Mouse (Mus musculus) CD4-positive, CD25-positive, alpha-beta regulatory T cell, adult 2 months (primary cell): ENCODE measurements around the gene Rnf207.

ENCODE experiments used
- DNase-seq: peaks from one replicate; pipeline ENCODE4 v3.0.0-alpha.2; 2012; ENCODE audit warnings: low read depth, low spot score

The Rnf207 gene

DNA sequence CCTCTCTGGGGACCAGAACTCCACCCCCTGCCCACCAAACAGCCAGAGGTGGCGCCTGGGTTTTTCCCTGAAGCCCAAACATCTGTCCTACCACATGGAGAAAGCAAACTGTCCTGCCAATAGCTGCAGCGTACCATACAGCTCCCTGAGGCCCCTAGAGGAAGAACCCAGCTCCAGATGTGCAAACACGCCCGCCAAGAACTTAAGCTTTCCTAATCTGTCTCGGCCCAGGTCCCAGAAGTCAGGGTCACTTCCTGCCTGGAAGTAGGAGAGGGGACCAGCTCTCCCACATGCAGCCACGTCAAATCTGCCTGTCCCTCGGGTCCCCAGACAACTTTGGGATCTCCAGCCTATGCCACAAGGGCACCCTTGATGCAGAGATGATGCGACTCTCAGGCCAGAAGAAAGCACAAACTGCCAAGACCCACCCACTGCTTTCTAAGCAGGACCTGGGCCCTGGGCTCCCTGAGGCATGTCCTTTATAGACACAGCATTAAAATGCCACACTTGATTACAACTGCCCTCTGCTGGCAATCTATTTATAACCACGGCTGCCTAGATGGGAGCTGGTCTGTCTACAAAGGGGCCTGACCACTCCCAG lies 46.2 kb downstream of the Rnf207 start:
- no peak for DNase-seq

DNA sequence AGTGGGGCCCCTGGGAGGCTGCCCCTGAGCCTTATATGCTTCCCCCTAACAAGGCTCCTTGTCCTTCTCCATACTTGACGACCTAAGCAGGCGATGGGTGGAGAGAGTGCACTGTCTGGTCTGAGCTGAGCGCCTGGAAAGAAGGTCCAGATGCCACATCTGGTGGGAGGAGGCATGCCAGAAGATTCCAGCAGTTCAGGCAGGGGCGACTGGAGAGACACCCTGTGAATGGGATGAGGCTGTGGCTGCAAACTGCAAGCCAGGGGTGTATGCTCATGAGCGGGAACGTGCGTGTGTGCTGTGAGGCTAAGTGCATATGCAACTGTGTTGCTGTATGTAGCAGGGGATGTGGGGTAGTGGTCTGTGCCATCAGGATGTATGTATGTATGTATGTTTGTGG lies 46.8 kb downstream of the Rnf207 start:
- no peak for DNase-seq

DNA sequence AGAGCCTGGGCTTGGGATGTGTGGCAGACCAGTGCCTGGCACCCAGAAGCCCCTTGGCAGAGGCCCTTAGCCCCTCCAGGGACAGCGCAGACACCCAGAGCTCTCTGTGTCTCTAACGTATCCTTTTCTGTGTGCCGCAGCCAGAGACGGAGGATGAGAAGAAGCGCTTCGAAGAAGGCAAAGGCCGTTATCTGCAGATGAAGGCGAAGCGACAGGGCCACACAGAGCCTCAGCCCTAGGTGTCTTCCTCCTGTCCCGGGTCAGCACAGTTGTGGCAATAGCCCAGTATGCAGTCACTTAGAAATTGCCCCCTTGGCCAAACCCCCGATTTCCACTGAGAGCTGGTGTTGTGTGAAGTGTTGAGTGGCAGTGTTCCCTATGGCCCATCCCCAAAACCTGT lies 47.5 kb downstream of the Rnf207 start:
- no peak for DNase-seq

DNA sequence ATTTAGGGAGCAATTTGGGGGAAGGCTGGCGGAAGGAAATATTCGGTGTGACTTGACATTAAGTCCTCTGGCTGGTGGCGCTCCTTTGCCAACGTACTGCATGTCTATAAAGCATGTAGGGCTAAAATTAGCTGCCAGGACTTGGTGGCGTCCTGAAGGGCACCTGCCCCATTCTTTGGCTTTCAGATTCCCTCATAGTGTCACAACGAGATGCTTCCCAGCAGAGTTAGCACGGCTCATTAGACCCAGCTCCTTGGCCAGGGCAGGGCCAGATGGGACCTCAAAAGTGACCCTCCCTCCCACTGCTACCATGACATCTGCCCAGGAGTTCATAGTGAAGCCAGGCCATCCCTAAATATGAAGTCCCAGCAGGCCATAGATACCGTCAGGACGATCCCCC lies 48.2 kb downstream of the Rnf207 start:
- DNase-seq, result no peak

DNA sequence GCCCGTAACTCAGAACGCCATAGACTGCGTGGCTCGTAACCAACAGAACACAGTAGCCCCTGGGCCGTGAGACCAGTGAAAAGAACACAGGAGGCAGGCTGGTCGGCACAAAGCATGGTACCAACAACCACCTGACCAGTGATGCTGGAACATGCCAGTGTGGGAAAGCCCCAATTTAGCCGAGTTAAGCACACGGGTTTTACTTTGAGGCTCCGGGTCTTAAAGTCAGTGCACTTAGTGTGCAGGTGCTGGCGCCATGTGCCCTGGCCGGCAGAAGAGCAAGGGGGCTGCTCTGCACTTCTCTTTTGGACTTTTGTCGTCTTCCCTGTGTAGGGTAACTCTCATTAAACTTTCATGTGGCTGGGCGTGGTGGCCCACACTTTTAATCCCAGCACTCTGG lies 48.8 kb downstream of the Rnf207 start:
- no peak for DNase-seq

DNA sequence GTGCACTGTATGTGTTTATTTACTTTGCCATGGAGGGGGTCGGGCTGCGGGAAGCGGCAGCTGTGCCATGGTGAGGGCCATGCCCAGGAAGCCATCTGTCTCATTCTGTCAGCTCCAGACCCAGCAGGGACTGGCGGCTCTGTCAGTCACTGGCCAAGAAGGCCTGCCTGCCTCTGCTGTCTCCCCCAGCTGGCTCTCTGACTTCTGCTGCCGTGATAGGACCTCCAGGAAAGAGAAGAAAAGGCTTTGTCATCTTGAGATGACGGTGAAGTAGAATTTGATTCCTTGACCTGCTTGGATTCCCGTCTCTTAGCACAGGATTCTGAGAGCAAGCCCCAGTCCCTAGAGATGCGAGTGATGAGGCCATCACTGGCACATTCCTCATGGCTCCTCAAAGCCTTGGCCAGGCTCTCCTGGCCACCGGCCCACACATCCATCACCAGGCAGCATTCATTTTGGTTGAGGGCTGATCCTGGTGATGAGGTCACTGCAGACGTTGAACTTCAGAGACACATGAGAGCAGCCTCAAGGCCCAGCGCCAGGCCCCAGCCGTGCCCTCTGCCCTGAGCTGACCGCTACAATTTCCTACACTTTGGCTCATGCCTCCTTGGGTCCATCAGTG lies 50.9 kb downstream of the Rnf207 start:
- DNase-seq, result no peak

DNA sequence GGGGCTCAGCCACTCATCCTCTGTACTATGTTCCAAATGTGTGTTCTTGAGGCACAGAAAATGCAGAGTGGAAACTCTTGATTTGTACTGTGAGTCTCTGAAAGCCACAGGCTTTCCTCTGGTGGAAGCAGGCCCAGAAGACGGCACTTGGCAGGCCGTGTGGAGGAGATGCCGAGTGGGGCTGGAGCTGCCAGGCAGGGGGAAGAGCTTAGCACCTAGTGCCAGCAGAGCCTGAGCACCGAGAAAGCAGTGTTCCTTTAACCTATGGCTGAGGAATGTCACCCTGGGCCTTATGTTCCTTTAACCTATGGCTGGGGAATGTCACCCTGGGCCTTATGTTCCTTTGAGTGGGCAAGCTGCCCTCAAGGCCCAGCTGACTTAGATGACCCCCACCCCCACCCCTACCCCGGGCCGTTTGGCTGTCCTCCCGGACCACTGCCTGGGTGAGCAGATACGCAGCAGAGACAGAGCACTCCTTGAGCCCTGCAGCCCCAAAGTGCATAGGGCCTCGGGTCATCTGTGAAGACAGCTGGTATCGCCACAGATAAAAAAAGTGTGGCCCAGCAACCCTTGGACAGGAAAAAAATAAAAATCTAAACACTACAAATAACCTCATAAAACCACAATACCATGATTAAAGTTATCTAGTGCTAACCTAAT lies 52.4 kb downstream of the Rnf207 start:
- DNase-seq, result no peak

DNA sequence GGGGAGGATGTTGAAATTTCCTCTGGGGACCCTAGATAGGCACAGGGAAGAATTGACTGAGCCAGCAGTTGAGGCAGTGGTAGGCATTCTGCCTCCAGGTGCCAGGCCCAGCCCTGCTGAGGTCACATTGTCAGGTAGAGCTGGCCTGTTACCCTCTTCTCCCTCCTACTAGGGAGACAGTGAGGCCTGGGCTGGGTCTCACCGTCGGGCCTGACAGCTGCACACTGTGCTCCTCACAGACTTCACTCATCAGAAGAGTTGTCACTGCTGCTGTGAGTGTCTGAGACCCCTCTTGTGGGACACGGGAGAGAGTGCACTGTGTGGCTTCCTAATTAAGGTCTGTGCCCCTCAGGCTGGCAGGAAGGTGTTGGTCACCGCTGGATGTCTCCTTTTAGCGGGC lies 53.0 kb downstream of the Rnf207 start:
- no peak for DNase-seq

DNA sequence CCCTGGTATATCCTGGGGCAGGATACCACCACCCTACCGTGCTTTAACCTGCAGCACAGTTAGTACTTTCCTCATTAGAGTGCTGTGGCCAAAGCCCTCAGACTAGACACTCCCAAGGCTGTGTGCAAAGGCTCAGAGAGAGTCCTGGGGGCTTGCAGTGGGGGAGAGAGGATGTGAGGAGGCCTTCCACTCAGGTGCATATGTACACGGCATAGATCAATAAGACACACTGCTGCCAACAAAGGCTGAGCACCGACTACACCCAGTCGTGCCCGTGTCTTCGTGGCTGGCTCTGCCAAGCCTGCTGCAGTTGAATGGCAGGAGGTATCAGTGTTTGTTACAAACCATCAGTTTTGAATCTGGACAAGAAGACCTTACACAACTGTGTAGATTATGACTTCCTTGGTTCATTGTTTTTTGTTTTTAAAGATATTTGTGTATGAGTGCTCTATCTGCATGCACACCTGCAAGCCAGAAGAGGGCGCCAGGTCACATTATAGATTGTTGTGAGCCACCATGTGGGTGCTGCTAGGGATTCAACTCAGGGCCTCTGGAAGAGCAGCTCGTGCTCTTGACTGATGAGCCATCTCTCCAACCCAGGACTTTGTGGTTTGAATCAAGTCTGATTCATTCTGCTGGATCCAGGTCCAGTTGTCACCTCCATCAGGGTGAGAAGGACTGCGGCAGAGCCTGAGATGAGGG lies 53.8 kb downstream of the Rnf207 start:
- DNase-seq, result no peak

DNA sequence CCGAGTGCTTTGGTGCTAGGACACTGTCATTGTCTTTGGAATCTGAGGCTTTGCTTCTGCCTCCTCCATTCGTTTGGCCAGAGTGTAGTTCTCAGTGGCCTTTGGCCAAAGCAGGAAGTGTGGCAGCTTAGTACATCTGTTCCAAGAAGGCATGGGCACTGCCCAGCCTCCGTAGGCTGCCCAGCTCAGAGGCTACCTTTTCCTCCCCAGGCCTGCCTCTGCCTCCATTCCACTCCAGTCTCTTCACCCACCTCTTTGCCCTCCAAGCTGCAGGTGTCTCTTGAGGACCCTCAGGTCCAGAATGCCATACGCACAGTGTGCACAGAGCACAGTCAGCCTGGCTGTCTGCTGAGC lies 54.6 kb downstream of the Rnf207 start:
- DNase-seq, result no peak

DNA sequence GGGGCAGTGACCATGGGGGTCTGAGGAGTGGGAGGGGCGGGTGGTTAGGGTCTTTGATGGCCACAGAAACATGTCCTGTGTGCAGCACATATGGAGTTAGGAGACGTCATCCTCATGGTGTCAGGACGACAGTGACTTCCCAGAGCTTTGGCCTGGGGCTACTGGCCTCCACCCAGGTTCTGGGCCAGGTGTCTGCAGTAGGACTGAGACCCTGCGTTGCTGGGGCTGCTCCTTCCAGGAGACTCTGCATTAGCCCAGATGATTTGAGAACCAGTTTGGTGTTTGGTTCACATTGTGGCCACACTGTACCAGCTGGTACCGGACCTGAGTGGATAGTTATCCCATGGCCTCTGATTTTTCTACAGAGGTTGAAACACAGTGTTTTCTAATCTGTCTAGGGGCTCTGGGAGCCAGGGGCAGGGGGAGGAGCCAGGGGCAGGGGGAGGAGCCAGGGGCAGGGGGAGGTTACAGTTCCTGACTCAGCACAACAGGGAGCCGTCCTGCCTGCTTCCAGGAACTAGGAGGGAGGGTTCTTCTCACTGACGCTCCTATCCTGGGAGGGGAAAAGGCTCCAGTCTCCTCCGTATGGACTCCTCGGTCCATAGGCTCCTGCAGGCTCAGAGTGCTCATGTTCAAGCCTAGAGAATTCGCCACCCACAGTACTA lies 55.1 kb downstream of the Rnf207 start:
- DNase-seq, result no peak

DNA sequence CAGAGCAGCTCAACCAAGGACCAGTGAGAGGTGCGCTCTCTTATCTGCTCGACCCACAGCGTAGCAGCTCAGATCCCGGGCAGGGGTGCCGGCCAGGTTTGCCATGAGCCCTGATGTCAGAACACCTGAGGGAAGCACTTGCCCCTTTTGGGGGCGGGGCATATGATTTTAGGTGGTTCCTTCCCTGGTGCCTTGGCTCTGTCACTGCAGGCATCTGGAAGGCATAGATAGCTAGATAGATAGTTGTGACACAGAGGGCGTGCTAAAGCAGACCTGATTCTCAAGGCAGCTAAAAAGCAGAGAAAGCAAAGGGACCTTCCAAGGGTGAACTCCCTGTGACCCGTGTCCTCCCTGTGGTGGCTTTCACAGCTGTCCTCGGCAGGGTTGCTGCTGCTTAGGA lies 55.7 kb downstream of the Rnf207 start:
- no peak for DNase-seq

DNA sequence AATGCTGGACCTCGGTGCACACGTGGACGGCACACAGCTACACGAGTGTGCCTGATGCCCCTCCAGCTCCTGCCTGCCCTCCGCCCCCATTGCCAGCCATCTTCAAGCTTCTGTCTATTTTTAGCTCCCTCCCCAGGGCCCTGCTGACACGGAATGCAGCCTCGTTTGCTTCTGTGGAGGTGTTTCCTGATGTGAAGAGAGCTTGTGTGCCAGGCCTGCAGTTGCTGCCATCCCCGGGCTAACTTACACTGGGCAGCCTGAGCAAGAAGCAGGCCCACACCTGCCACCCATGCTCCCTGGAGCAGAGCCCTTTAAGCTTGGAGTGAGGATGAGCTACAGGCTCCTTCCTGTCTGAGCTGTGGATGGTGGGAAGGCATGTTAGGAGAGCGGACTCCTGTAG lies 56.6 kb downstream of the Rnf207 start:
- no peak for DNase-seq

DNA sequence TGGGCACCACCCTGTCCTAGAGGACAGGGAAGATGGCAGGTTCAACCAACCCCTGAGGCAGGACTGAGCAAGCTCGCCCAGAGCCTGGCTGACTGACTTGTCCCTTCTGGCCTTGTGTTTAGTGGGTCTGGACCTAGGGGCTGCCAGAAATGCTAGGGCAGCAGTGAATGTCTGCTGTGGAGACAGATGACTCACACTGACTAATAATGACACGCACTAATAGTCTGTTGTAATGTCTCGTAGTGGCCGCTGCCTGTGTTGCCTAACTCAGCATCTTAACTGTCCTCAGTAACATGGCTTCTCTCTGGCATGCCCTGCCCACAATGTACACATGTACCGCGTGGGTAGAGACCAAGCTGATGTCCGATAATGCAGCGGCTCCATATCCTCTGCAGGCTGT lies 58.3 kb downstream of the Rnf207 start:
- DNase-seq, result no peak

DNA sequence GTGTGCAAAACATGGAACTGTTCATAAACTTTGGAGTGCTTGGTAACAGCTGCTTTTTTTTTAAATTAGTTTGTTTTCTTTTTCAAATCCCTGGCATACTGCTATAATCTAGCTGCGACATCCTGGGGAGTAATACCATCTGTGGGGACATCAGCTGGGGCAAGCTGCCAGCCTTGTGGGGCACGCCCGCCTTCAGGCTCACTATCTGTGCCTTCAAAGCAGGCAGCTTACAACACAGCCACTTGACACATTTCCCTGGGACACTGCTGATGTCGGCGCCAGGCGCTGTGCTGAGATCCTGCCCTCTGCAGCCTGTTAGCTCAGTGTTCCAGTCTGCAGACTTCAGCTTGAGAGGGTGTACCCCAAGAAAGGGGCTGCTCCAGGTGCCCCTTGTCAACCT lies 61.7 kb downstream of the Rnf207 start:
- DNase-seq, result no peak
